Mouse (Mus musculus) hematopoietic stem cell, adult 5-6 weeks (primary cell): ENCODE data around the gene Xdh. TPM values are rescaled to one million over a fixed set of nuclear protein-coding genes. Genes with fewer than 3 reads are reported as not detected.

Experiments
- ATAC-seq, 2 experiments: fragments of 125-278 bp in 1 of 2; replicated peaks in 1 of 2; 2 replicates each; pipeline ENCODE4 v1.8.0; 2016 to 2017; ENCODE audit warnings: inconsistent platforms in 2 of 2, mild to moderate bottlenecking in 2 of 2, moderate number of reproducible peaks in 2 of 2, low read depth in 1 of 2, moderate TSS enrichment in 1 of 2; ENCODE audit not compliant: low FRiP score in 2 of 2, poor library complexity in 2 of 2, severe bottlenecking in 2 of 2, insufficient read depth in 1 of 2, low TSS enrichment in 1 of 2
- total RNA-seq: library from RNA; stranded (forward); fragments of 172-1452, 232-1000 nt; gene quantifications from 2 replicates; pipeline ENCODE4 v1.2.3, GENCODE M21; 2017

Gene Xdh
- 7.8 and 17.8 TPM in 2 replicates for total RNA-seq

DNA sequence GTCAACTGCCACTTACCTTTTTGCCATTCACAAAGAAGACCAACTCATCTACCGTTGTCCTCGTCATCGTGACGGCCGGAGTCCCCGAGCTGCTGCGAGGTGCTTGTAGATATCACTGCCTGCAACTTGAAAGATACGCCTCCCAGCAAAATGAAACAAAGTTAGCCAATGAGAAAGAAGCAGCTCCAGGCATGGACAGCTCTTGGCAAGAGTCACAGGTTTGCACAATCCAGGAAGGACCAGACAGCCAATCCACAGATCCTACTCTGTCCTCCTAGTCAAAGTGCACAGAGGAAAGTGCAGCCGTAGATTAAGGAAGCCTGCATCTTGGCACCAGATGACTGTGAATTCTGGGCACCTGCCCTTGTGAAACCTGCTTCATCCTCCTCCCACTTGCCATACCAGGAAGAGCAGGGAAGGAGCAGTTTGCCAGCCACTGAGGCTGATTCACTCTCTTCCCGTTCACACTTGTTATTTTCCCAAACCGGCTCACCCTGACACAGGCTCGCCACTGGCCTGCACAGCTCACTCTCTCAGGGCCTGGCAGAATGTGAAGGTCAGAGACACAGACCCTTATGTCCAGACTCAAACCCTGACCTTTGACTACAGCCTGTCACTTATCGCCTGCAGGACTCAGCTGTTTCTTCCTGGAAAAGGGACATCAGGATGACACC, at the start of gene Xdh:
TSS of gene Xdh (minus strand) at position 135 of the 674 bp plus-strand sequence.
- ATAC-seq: peak; percentile 34 to 44; a peak in 3 of 4 replicates

- no peak for ATAC-seq
Measured at GRCm38 (mm10) chr17:73995907-73996645, 46.1 kb upstream of the Xdh start.

- ATAC-seq: no peak
Measured at GRCm38 (mm10) chr17:73991264-73991663, 41.3 kb upstream of the Xdh start.

- no peak for ATAC-seq
Measured at GRCm38 (mm10) chr17:73986571-73986970, 36.6 kb upstream of the Xdh start.

GRCm38 (mm10) chr17:73985936-73986335, 35.9 kb upstream of the Xdh start:
- ATAC-seq: no peak

- no peak for ATAC-seq
Measured at GRCm38 (mm10) chr17:73984508-73984907, 34.5 kb upstream of the Xdh start.

DNA sequence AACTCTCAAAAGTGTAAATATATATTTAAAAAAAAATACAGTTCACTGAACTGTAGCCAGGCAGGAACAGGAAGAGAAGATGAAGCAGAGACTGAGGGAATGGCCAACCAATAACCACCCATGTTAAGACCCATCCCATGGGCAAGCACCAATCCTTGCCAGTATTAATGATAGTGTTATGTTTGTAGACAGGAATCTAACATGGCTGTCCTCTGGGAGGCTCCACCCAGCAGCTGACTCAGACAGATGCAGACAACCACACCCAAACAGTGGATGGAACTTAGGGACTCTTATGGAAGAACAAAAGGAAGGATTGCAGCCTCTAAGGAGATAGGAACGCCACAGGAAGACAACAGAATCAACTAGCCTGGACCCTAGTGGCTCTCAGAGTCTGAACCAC, 32.9 kb upstream of the Xdh start:
- ATAC-seq: no peak

DNA sequence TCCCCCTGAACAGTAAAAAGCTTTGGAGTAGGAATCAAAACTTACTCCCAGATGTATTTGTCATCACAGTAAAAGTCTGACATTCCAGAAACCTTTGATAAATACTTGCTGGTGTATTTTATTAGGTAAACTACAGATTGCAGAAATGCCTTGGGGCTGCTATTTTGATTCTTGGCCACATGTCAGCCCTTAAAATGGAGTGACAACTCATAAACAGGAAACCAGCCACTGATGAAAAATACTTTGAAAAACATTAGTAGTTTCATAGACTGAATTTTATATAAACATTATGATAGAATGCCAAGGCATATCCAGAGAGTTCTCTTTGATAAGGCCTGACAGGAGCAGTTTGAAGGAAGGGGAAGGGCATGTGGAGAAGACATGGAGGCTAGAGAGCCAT, 26.1 kb upstream of the Xdh start:
- ATAC-seq: no peak

GRCm38 (mm10) chr17:73972648-73973047, 22.7 kb upstream of the Xdh start:
- ATAC-seq: no peak

DNA sequence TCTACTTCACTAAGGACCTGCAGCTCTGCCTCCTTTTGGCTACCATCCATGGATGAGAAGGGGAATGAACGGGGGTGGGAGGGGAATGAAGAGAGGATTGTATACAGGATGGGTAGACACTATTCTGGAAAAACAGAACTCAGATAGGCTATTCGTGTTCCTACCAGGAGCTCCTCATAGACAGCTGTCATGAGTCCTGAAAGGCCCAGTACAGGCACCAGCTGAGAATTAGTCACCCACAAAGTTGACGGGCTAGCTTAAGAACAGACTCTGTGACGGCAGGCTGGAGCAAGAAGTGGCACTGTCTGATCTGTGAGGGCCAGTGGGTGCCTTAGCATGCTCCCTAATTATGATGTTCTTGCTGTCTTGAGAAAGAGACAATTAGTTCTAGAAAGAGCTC, 21.3 kb upstream of the Xdh start:
- ATAC-seq: no peak

DNA sequence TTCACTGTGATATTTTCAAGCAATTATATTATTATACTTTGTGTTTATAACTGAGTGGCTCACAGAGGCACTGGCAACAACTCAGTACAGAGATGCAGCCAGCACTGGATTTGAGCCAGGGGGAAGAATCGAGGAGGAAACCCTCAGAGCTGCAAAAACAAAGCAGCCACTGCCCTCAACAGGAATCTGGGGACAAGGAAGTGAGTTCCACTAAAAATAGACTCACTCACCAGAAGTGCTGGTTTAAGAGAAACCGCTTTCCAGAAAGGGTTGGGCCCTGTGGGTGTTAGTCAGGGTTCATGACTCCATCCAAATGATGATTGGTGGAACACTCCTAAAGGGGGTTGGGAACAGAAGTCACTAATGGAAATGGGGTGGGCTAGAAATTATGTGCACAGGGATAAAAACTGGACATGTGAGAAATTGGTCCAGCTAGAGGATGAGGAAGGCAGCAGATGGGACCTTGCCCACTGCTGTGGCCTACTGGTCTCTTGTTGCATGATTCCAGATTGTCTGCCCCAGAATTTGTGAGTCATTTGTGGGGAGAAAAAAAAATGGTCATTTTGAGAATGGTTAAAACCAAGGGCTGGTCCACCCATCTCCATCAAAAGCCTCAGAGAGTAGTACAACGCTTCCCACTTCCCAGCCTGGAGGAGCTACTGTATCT, 20.5 kb upstream of the Xdh start:
- peak; percentile 85 to 91 for ATAC-seq

DNA sequence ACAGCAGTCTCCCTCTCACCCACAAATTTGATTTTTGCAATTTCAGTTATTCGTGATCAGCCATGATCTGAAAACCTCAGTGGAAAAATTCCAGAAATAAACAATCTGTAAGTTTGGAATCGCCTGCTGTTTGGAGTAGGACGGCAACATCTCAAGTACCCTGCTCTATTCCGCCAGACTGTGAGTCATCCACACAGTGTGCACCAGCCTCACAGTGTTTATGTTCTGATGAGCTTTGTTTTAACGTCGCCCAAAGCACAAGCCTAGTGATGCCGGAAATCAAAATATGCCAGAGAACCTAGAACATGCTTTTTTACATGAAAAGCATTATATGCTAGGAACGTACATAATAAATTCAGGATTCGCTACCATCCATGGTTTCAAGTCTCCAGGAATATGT, 14.9 kb upstream of the Xdh start:
- no peak for ATAC-seq

DNA sequence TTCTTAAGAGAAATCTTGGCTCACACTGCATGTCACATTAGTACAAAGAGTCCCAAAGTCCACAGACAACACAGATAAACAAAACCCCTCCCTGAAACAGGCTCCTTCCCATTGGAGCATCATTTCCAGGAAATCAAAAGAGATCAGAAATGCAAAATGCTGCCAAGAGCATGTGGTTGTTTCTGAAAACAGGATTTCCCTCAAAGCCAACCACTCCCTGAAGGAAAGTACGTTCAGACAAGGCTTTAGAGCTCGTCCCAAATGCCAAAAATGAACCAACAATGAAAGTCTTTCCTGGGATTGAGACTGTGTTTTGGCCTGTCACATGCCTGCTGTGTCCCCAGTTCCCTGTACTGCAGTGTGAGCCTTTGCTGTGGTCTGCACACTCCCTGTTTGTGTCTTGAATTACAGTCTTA, 12.6 kb upstream of the Xdh start:
- no peak for ATAC-seq

- ATAC-seq: no peak
Measured at GRCm38 (mm10) chr17:73961801-73962403, 11.9 kb upstream of the Xdh start.

DNA sequence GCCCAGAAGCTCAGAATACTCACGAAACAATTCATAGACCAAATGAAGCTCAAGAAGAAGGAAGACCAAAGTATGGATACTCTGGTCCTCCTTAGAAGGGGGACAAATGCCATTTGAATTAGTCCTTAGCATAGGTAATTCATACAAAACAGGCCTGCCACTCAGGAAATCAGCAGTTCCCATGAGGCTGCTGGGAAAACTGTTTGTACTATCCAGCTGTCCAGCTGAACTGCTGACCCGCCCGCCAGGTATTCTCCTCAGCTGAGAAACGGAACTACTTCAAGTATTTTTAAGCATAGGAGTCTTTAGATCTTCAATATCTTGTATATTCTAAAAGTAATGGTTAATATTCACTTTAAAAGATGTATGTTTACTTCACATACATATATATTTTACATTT, 10.7 kb upstream of the Xdh start:
- no peak for ATAC-seq

- ATAC-seq: peak; percentile 80 to 81
Measured at GRCm38 (mm10) chr17:73952103-73952521, 2.1 kb upstream of the Xdh start.

DNA sequence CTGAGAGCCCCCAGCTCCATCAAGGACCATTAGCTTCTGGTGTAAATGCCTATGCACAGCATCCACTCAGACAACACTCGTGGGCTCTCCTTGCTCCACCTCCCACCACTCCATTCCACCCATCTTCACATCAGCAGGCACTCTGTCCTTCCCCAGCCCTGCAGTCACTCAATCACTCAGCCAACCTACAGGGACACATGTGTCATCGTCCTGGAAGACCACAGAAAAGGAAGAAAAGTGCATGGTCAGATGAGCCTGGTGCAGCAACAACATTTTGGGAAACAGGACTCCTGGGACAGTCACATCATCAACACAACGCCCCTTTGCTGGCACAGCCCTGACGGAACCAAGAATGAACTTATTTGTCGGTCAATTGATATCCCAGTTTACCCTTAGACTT, 974 bp upstream of the Xdh start:
- no peak for ATAC-seq

DNA sequence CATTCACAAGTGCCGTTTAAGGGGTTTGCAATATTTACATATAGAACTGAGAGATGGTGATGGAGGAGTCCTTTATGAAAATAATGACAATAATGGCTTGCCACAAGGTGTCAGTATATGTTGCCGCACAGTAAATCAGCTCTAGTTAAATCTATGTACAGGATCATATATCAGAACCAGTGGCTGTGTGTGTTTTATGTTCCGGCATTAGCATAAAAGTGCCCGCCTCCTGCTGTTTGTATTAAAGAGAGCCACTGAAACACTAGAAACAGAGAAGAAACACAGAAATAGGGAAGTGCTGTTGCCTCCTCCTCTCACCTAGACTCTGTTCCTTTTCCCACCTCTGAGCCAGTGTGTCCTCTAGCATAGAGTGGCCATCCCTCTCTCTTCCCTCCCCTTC, 498 bp downstream of the Xdh start:
- ATAC-seq: peak; percentile 31 to 48; a peak in 2 of 4 replicates
